Mouse (Mus musculus): ENCODE results near the gene Syne1. TPM values are rescaled to one million over a fixed set of nuclear protein-coding genes. Genes with fewer than 3 reads are reported as not detected.

Syne1 gene
- polyA plus RNA-seq, 1 experiment: 19.0 TPM

- H3K79me2 ChIP-seq (ENCODE audit: control insufficient read depth, insufficient read depth): no peaks in the 10 kb centered on the region
- TF ChIP-seq MYOG (IDR thresholded peaks at IDR 0.05; ENCODE audit: control insufficient read depth in 1 of 3, insufficient read depth in 1 of 3, insufficient read length in 2 of 3, low read depth in 2 of 3): no peak
- no peak for TF ChIP-seq MAX (IDR thresholded peaks at IDR 0.05; ENCODE audit: low read depth)
- no peak for TF ChIP-seq MYOD1 (IDR thresholded peaks at IDR 0.05; ENCODE audit: control insufficient read depth in 1 of 3, insufficient read length in 2 of 3, low read depth in 2 of 3)
- no peak for TF ChIP-seq SRF (IDR thresholded peaks at IDR 0.05; ENCODE audit: control insufficient read depth, insufficient read length, low read depth)
- TF ChIP-seq USF1 (IDR thresholded peaks at IDR 0.05; ENCODE audit: low read depth): no peak
- TF ChIP-seq TCF3 (IDR thresholded peaks at IDR 0.05; ENCODE audit: insufficient read length, low read depth): no peak
- TF ChIP-seq CEBPB (IDR thresholded peaks at IDR 0.05; ENCODE audit: insufficient read depth, poor library complexity, severe bottlenecking): no peak
- TF ChIP-seq REST (IDR thresholded peaks at IDR 0.05; ENCODE audit: insufficient read depth, insufficient read length): no peak
- TF ChIP-seq TCF12 (IDR thresholded peaks at IDR 0.05; ENCODE audit: insufficient read depth, poor library complexity, severe bottlenecking): no peak
- no peak for TF ChIP-seq E2F4 (IDR thresholded peaks at IDR 0.05; ENCODE audit: insufficient read depth)
- TF ChIP-seq POLR2AphosphoS2 (IDR thresholded peaks at IDR 0.05; ENCODE audit: insufficient read length, low read depth): no peak
- no peak for TF ChIP-seq POLR2A (IDR thresholded peaks at IDR 0.05; ENCODE audit: insufficient read length, low read depth)
- peaks cover 52% of the 10 kb centered on the region for H3K36me3 ChIP-seq (ENCODE audit: control insufficient read depth, insufficient read depth)
- no peak overlapping the region for H3K4me3 ChIP-seq
- no peaks in the 10 kb centered on the region for H3K27me3 ChIP-seq (ENCODE audit: control insufficient read depth, insufficient read depth, insufficient read length)
- no peak overlapping the region for H3K4me2 ChIP-seq (ENCODE audit: low read depth)
- H3ac ChIP-seq (ENCODE audit: control insufficient read depth, insufficient read length): no peak overlapping the region
These were observed 521.4 kb downstream of the Syne1 start for GRCm38 (mm10) chr10:5029883-5030282.

- TF ChIP-seq E2F4 (IDR thresholded peaks at IDR 0.05; ENCODE audit: insufficient read depth) (no peak), MYOD1 (IDR thresholded peaks at IDR 0.05; ENCODE audit: control insufficient read depth in 1 of 3, insufficient read length in 2 of 3, low read depth in 2 of 3) (no peak), POLR2AphosphoS2 (IDR thresholded peaks at IDR 0.05; ENCODE audit: insufficient read length, low read depth) (no peak), TCF3 (IDR thresholded peaks at IDR 0.05; ENCODE audit: insufficient read length, low read depth) (no peak), MAX (IDR thresholded peaks at IDR 0.05; ENCODE audit: low read depth) (no peak), MYOG (IDR thresholded peaks at IDR 0.05; ENCODE audit: control insufficient read depth in 1 of 3, insufficient read depth in 1 of 3, insufficient read length in 2 of 3, low read depth in 2 of 3) (no peak), REST (IDR thresholded peaks at IDR 0.05; ENCODE audit: insufficient read depth, insufficient read length) (no peak), POLR2A (IDR thresholded peaks at IDR 0.05; ENCODE audit: insufficient read length, low read depth) (no peak), USF1 (IDR thresholded peaks at IDR 0.05; ENCODE audit: low read depth) (no peak), SRF (IDR thresholded peaks at IDR 0.05; ENCODE audit: control insufficient read depth, insufficient read length, low read depth) (no peak), TCF12 (IDR thresholded peaks at IDR 0.05; ENCODE audit: insufficient read depth, poor library complexity, severe bottlenecking) (no peak), CEBPB (IDR thresholded peaks at IDR 0.05; ENCODE audit: insufficient read depth, poor library complexity, severe bottlenecking) (no peak)
- peaks cover 58% of the 10 kb centered on the region for H3K36me3 ChIP-seq (ENCODE audit: control insufficient read depth, insufficient read depth)
- H3K79me2 ChIP-seq (ENCODE audit: control insufficient read depth, insufficient read depth): no peaks in the 10 kb centered on the region
- H3ac ChIP-seq (ENCODE audit: control insufficient read depth, insufficient read length): no peak overlapping the region
- H3K4me3 ChIP-seq: no peak overlapping the region
- no peak overlapping the region for H3K4me2 ChIP-seq (ENCODE audit: low read depth)
- H3K27me3 ChIP-seq (ENCODE audit: control insufficient read depth, insufficient read depth, insufficient read length): no peaks in the 10 kb centered on the region
These were observed 522.1 kb downstream of the Syne1 start for GRCm38 (mm10) chr10:5029161-5029560.

GRCm38 (mm10) chr10:5028301-5028700, 523.0 kb downstream of the Syne1 start:
- no peak overlapping the region for H3K4me3 ChIP-seq
- no peaks in the 10 kb centered on the region for H3K27me3 ChIP-seq (ENCODE audit: control insufficient read depth, insufficient read depth, insufficient read length)
- TF ChIP-seq MAX (IDR thresholded peaks at IDR 0.05; ENCODE audit: low read depth) (no peak), MYOG (IDR thresholded peaks at IDR 0.05; ENCODE audit: control insufficient read depth in 1 of 3, insufficient read depth in 1 of 3, insufficient read length in 2 of 3, low read depth in 2 of 3) (no peak), CEBPB (IDR thresholded peaks at IDR 0.05; ENCODE audit: insufficient read depth, poor library complexity, severe bottlenecking) (no peak), POLR2AphosphoS2 (IDR thresholded peaks at IDR 0.05; ENCODE audit: insufficient read length, low read depth) (no peak), E2F4 (IDR thresholded peaks at IDR 0.05; ENCODE audit: insufficient read depth) (no peak), TCF12 (IDR thresholded peaks at IDR 0.05; ENCODE audit: insufficient read depth, poor library complexity, severe bottlenecking) (no peak), TCF3 (IDR thresholded peaks at IDR 0.05; ENCODE audit: insufficient read length, low read depth) (no peak), SRF (IDR thresholded peaks at IDR 0.05; ENCODE audit: control insufficient read depth, insufficient read length, low read depth) (no peak), POLR2A (IDR thresholded peaks at IDR 0.05; ENCODE audit: insufficient read length, low read depth) (no peak), USF1 (IDR thresholded peaks at IDR 0.05; ENCODE audit: low read depth) (no peak), REST (IDR thresholded peaks at IDR 0.05; ENCODE audit: insufficient read depth, insufficient read length) (no peak), MYOD1 (IDR thresholded peaks at IDR 0.05; ENCODE audit: control insufficient read depth in 1 of 3, insufficient read length in 2 of 3, low read depth in 2 of 3) (no peak)
- no peak overlapping the region for H3ac ChIP-seq (ENCODE audit: control insufficient read depth, insufficient read length)
- H3K79me2 ChIP-seq (ENCODE audit: control insufficient read depth, insufficient read depth): no peaks in the 10 kb centered on the region
- peaks cover 61% of the 10 kb centered on the region for H3K36me3 ChIP-seq (ENCODE audit: control insufficient read depth, insufficient read depth)
- no peak overlapping the region for H3K4me2 ChIP-seq (ENCODE audit: low read depth)

DNA sequence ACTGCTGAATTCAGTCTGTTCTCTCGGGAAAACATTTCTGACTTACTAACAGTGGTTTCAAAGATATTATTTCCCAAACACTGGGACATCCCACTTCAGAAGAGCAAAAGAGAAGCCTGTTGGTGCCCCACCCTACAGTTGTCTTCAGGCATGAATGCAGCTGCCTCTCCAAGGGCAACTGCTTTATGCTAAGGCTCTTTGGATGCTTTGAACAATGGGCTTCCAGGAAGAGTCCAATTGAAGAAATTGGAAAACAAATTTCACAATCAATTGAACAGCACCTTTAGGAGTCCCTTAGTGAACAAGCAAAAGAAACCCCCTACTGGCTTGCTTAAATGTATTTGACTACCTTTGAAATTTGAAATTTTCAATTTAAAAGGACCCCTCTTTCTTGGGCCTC, 524.1 kb downstream of the Syne1 start:
- Histone ChIP-seq H3K36me3 (ENCODE audit: control insufficient read depth, insufficient read depth) (peaks cover 55% of the 10 kb centered on the region), H3K79me2 (ENCODE audit: control insufficient read depth, insufficient read depth) (no peaks in the 10 kb centered on the region)

More for the DNA sequence above, 524.1 kb downstream of the Syne1 start:
- H3K27me3 ChIP-seq (ENCODE audit: control insufficient read depth, insufficient read depth, insufficient read length): no peaks in the 10 kb centered on the region
- TF ChIP-seq MYOG (IDR thresholded peaks at IDR 0.05; ENCODE audit: control insufficient read depth in 1 of 3, insufficient read depth in 1 of 3, insufficient read length in 2 of 3, low read depth in 2 of 3): peak in 2 of 3 experiments; percentile 40 to 62
- peak; percentile 46 for TF ChIP-seq TCF3 (IDR thresholded peaks at IDR 0.05; ENCODE audit: insufficient read length, low read depth)
- TF ChIP-seq CEBPB (IDR thresholded peaks at IDR 0.05; ENCODE audit: insufficient read depth, poor library complexity, severe bottlenecking): no peak
- TF ChIP-seq E2F4 (IDR thresholded peaks at IDR 0.05; ENCODE audit: insufficient read depth): no peak
- TF ChIP-seq TCF12 (IDR thresholded peaks at IDR 0.05; ENCODE audit: insufficient read depth, poor library complexity, severe bottlenecking): peak; percentile 73
- peak in 2 of 3 experiments; percentile 48 to 56 for TF ChIP-seq MYOD1 (IDR thresholded peaks at IDR 0.05; ENCODE audit: control insufficient read depth in 1 of 3, insufficient read length in 2 of 3, low read depth in 2 of 3)
- TF ChIP-seq MAX (IDR thresholded peaks at IDR 0.05; ENCODE audit: low read depth): no peak
- no peak overlapping the region for H3K4me2 ChIP-seq (ENCODE audit: low read depth)
- no peak overlapping the region for H3ac ChIP-seq (ENCODE audit: control insufficient read depth, insufficient read length)
- H3K4me3 ChIP-seq: no peak overlapping the region

All from myocyte (in vitro differentiated cells).